Mouse (Mus musculus) kidney, adult 8-10 months (tissue): ENCODE data around the gene Igsf10.
"Not testable (repeated sequence)": the region's sequence is repeated elsewhere in the genome, so short reads cannot be mapped to it uniquely, and the experiment has no call there.

Experiments used
- DNase-seq, 2 experiments: peaks; one replicate each; pipeline ENCODE4 v3.0.0; 2022

The Igsf10 gene

DNA sequence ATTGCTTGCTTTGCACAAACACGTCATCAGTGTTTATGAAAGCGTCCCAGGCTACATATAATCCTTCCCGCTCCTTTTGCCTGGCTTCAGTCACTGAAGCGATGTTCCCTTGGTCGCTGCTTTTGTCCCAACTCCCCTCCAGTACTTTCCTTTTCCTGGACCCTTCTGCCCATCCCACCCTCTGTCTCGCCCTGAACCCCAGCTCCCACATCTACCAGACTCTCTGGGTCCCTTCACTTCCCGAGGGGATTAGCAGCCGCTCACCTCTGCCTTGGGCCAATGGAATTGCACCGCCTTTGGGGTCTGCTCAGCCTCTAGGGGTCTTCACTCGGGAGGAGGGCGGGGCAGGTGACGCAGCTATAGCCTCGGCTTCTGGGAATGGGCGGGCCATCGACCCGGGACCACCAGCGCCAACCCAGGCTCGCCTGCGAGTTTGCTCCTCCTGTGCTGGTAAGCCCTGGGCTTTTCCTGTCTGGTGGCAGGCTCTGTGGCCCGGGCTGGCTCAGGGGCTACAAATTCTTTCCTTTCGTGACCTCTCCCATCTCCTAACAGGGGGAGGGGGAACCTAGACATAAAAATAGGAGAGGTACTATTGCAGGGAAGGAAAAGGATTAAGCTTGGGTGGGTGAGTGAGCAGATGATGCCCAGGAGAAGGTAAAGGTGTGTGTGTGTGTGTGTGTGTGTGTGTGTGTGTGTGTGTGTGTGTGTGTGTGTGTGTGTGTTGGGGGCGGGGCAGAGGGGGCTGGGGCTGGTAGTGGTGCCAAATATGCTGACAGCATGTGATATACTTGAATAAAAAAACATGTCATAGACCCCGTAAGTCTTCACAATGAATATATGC is at the start of gene Igsf10:
TSS of gene Igsf10 (minus strand) at position 330 of the 841 bp plus-strand sequence.
- DNase-seq, result no peak

DNA sequence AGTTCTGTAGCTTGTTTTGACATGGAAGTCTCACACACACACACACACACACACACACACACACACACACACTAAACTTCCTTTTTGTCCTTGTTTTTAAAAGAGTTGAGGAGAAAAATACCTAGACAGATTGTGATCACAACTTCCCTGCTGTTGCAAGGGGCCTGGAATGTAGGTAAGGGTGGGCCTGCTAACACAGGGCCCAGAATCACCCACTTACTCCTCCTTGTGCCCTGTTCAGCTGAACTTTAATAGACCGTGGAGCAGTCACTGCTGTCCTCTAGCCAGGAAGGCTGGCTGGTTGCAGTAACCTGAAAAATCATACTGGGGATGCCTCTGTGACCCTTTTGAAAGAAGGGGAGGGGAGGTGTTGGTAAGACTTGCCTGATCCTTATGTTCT is 41.4 kb upstream of the Igsf10 start:
- no peak for DNase-seq

DNA sequence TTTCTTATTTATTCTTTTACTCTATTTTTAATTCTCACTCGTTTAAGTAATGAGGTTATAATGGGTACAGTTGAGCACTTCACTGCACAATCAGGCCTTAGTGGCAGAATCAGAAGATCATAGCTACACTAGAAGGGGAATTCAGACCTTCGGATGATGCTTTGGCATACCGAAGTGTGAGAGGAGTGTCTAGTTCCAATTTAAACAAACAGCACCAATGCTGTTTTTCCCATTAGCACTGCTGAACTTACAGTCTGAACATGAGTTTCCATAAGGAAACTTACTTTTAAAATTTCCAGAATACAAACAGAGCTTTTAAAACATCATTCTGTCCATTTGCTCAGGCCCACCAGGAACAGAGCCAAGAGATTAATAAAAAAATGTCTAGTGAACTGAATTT is 40.8 kb upstream of the Igsf10 start:
- DNase-seq, result no peak

DNA sequence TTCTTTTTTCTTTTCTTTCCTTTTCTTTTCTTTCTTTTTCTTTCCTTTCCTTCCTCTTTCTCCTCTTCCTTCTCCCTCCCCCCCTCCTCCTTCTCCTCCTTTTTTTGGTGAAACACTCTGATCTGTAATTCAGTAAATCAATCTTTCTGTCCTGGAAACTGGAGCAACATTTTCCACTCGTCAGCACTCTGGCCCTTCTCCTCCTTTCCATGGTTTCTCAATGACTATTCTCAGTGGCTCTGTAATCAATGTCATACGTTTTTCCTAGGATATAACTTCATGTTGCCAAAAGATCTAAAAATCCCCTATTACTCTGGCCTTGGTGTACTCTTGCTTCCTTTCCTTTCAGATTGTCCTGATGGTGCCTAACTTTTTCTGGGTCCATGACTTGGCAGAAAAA is 40.1 kb upstream of the Igsf10 start:
- DNase-seq, result no peak

DNA sequence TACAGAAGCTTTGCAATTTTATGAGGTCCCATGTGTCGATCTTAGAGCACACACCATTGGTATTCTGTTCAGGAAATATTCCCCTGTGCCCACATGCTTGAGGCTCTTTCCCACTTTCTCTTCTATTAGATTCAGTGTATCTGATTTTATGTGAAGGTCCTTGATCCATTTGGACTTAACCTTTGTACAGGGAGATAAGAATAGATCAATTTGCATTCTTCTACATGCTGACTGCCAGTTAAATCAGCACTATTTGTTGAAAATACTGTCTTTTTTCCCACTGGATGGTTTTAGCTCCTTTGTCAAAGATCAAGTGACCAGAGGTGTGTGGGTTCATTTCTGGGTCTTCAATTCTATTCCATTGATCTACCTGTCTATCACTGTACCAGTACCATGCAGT is 34.6 kb upstream of the Igsf10 start:
- not testable (repeated sequence) for DNase-seq

DNA sequence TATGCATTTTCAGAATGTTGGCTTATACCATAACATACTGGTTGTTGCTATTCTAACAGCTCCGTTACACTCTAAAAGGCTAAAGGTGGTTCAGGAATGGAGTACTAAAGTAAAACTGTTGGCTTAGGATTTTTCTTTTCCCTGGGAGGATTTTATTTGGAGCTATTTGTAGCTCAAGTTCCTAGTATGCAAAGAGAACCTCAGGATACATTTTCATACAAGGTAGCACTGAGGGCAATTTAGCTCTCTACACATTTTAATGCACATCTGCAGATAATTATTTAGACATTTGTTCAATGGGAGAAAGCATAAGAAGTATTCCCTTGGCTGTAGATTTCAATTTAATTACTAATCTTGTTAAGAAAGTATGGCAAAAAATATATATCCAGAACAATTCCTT is 17.7 kb upstream of the Igsf10 start:
- no peak for DNase-seq

DNA sequence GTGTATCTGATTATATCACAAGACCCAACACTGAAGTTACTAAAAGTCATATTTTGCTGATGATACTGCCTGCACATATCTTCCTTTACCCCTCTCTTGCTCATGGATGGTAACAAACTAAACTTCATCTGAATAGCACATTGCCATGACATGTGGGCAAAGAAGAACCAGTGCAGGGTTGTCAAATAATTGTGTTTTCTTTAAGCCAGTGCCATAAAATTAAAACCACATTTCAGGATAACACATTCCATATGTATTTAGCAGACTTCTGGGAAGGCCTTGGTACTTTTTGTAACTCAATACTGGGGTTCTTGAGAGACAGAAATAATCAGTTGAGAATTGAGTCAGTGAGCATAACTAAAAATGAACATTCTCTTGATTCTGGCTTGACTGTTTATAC is 15.9 kb upstream of the Igsf10 start:
- no peak for DNase-seq

DNA sequence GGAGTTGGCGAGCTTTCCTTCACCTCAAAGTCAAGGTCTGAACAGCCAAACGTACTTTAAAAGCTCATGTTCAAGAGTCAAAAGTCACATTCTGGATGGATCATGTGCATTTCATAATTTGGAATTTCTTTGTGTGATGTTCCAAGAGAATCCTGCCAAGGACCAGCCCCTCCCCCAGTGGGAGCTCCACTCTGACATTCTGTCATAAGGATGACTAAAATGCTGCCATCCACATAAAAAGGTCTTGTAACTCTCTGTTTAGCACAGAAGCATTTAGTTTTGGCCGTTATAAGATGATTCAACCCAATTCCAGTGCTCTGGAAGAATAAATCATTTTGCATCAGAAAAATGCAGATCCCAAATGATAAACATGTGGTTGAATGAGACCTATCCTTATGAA is 10.0 kb upstream of the Igsf10 start:
- DNase-seq, result no peak

DNA sequence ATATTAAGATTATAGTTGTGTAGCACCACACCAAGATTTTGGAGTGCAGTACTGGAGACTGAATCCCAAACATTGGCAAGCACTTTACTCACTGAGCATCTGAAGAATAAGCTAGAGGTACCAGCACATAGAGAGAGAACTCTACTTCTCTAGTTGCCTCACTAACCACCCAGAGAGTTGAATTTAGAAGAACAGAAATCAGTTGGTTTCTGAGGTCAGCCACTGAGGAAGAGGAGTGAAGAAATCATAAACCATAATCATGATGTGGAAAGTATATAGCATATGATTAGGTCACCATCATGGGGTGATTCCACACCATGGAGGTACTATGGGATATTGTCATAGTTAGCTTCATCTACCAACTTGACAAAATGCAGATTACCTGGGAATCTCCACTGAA is 7.6 kb upstream of the Igsf10 start:
- DNase-seq, result no peak

DNA sequence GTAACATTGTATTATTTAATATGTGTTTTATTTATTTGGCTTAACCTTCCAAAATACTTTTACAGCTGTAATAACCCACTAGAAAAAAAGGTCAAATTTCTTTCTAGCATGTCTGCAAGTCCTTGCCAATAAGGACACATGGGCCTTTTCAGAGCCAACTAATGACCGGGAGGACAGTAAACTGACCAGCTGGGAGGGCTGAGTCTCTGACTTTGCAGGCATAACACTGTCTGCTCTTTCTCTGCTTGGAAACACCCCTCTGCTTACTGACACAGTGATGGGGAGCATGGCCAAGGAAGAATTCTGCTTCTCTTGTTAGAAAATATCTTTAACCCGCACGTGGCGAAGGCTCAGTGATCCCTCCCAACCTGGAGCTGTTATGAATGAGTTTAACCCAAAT is 1.2 kb downstream of the Igsf10 start:
- peak in 1 of 2 experiments; percentile 12 for DNase-seq

DNA sequence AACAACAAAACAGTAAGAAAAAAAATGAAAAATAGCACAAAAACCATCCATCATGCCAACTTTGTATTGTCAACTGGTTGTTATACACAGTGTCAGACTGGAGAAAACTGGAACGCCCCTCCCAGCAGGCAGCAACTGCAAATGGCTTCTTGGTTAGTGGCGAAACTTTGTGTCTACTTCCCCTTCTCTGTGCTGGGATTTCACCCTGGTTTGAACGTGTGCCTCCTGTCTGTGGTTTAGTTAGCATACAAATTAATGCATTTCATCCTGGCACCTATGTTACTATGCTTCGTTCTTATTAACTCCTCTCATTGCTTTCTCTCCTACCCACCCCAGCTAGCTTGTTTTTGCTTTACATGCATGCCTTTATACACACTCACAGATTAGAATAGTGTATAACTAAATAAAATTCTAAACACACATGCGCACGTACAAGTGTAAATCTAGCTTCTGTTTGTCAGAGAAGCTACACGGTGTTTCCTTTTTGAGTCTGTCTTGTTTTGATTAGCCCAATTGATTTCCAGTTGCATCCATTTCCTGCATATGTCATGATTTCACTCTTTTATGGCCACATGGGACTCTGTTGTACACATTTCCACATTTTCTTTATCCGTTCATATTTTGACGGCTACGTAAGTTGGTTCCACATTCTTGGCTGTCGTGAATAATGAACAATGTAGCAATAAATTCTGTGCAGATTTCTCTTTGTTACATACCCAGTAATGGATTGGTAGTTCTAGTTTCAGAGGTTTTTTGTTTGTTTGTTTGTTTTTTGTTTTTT is 2.4 kb downstream of the Igsf10 start:
- DNase-seq, result no peak

DNA sequence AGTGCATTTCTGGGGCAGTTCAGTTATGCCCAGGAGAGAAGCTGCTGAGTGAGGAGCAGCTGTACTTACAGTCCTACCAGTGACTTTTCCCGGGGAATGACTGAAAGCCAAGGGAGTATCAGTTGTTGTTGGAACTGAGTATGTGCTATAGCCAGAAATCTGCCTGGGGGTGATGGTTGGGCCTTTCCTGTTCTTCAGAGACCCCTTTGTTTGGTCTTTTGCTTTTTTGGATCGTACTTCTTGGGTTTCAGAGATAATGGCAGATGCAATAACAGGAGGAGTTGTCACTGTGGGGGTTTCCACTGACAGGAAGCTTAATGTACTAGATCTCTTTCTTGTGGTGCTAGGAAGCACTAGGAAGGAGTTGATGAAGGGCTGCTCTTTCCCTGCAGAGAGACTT is 15.7 kb downstream of the Igsf10 start:
- DNase-seq, result no peak

DNA sequence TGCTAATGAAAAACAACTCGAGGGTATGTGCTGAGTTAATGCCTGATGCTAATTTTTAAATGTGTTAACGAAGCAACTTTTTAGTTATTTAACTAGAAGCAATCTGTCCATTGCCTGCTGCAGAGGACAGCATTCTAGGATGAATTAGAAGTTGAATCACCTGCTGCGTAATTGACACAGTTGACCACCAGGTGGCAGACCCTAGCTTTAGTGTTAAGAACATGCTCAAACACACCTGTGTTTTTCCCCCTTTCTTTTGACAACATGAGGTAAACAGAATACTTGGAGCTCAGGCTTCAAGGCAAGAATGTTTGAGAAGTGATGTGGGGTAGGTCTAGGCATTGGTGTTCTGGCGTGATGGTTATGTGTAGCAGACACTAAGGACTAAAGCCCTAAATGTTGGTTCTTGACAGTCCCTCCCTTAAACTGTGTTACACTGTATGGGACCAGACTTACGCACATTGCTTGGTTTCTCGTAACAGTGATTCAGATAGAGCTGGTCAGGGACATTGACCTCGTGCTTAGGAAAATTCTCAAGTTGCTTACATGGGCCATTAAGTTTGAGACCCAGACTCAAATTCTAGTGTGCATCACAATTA is 22.8 kb downstream of the Igsf10 start:
- peak; percentile 4 to 58 for DNase-seq

DNA sequence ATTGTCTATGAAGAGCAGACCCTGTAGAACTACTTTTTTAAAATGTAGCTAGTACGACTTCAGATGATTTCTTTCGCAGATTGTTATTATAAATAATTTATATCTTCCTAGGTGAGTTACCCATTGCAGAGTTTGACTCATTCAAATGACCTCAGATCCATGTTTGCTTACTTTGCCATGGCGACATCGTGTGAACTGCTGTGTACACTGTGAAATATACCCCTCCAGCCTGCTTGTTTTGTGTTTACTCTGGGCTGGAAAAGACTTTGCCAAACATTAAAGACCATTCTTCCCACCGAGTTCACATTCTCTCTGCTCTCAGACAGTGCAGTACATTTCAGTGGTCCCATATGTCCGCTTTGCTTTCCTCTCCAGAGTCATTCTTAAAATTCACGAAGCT is 28.1 kb downstream of the Igsf10 start:
- no peak for DNase-seq

DNA sequence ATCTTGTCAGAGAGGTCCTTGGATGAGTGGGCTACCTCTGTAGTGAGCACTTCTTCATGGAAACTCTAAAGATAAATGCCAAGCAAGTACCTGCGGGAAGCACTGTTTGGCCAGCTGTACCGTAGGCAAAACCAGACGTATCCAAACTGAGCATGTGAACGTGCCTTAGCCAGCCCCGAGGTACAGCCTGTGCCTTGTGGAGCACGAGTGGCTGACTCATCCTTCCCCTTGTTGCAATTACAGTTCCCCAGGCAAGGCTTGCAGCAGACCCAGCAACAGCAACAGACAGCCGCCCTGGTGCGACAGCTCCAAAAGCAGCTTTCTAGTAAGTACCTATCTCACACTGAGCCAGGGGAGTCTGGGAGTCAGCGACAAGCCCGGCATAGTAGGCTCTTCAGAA is 31.6 kb downstream of the Igsf10 start:
- no peak for DNase-seq

DNA sequence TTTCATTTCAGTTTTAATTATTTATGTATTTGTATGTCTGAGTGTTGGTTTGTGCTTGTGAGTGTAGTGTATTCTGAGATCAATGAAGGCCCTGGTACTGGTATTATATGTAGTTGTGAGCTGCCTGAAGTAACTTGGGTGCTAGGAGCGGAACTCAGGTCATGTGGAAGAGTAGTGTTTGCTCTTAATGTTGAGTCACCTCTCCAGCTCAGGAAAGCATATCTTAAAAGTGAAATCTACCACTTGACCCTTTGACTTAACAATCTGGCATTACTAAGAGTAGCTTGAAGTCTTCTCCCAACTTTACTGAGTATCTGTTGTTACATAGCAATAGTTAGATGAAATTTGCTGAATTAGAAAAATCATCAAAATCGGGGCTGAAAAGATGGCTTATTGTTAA is 38.7 kb downstream of the Igsf10 start:
- DNase-seq, result no peak

DNA sequence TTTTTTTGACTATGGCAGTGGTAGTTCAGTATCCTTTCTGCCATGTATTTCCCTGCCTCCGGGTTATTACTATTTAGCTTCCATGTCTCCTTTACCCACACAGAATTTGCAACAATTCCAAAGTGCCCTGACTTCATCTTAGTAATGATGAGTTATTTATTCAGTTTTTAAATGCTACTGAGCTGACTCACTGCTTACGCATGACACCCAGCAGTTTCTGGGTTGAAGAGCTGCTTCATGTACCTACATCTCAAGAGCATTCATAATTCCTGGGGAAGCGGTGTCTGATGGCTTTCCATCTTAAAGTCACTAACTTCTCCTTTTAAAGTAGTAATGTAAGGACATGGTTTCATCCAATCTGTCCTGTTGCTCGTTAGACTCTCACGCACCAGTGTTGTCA is 39.2 kb downstream of the Igsf10 start:
- no peak for DNase-seq

DNA sequence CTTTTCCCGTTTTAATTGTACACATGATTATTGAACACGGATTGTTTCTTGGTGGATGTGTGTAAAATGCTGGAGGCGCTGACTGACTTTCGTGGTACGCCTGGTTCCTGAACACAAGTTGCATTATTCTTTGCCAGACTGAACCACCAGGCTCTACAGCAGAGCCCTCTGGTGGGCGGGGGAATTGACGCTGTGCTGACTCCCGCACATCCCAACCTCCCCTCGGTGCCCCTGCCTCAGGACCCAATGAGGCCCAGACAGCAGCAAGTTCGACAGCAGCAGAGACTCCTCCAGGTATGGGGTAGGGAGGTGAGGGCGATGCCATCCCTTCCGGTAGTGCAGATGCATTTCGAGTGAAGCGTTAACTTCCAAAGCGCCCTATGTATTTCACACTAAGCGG is 46.5 kb downstream of the Igsf10 start:
- DNase-seq, result no peak

DNA sequence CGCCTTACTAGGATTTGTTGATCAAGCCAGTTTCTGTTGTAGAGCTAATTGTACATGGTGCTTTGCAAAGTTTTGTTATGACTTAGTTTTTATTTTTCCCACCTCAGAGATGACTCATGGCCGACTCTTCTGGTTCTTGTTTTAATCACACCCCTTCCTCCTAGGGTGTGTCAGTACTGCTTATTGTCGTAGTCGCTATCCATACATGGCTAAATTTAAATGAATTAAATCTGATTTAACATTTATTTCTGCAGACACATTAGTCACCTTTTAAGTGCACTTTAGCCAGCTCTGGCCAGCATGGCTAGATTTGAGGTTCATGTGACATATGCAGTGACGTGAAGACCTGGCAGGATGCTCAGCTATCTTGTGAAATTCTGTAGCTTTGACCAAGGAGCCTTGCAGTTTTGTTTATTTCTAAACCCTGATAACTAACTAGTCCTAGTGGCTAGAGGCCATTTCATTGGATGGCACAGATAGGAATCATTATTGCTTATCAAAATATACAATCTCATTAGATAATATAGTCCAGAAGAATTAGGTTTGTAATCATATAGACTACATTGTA is 47.5 kb downstream of the Igsf10 start:
- DNase-seq, result no peak

DNA sequence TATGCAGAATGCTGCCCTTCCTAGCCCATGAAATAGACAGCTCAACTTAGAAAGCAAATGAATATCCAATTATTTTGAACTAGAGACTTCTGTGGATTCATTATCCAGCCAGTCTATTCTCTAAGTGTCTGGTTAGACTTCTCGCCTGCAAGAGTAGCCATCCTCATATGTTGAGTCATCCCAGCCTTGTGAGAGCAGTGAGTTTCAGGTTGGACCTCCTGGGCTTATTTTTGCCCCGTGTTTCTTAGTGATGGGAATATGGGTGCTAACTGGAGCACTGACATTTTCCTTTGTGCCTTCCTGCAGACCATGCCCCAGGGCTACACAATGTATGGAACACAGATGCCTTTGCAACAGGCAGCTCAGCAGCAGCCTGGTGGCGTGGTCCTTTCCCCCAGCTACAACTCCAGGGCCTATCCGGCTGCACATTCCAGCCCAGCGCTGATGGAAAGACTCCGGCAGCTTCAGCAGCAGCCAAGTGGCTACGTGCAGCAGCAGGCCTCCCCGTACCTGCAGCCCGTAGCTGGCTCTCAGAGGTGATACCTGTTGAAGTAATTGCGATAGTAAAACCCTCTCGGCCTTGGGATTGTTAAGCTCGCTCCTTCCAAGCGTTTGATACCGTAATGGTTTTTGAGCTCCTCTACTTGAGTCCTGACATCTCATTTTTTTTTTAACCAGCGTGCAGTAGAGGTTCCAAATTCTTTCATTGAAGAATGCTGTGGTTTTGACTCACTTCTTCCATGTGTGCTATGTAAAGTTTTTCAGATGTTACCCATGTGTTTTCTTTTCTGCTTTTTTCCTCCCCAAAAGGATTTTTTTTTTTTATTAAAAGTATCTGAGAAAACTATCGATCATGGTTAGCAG is 48.3 kb downstream of the Igsf10 start:
- no peak for DNase-seq

DNA sequence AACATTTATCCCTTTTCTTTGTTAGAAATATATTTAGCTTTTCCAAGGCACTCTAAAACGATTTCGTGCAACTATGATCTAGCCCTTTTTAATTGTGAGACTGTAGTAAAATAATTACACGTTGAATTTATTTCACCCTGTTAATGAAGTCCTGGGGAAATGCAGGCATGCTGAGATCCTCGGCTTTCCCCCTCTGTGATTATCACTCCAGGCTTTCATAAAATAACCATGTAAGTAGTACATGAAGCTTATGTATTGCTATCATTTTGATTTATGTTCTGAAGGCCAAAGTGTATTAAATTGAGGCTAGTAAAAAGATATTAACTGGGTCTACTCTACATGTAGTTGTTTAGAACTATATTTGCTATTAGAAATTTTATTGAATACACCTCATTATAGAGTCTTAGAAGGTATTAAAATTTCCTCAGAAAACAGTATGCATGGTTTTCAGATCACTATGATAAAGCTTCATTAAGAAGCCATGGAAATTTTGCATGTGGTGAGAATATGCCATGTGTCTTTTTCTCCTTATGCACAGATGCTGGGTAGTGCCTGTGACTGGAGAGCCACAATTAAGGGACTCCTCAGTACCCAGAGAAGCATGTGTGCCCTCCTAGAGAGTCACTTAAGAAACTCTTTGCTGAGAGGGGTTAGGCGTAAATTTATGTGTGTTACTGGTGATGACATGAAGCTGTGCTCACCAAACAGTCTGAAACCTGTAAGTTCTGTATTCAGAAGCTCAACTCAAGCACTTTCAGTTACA is 50.6 kb downstream of the Igsf10 start:
- DNase-seq, result no peak

DNA sequence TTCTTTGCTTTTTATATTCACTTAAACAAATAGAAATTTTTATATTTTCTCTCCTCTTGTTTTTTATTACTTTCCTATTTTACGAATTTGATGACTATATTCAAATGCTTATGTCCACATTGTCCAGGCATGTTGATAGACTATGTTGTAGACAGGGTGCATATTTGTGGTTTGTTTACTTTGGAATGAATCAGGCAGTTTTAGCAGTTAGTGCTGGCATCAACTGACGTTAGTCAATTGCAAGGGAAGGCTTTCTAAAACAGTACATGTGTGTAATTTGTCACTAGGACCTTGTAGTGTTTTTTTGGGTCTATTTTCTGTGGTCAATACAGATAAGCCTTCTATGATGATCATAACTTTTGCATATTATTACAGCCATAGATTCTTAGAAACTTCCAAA is 53.6 kb downstream of the Igsf10 start:
- DNase-seq, result no peak
